Mouse (Mus musculus) mature B cell (primary cell): ENCODE data around the gene Smarca4.
"Not testable (repeated sequence)": the region's sequence is repeated elsewhere in the genome, so short reads cannot be mapped to it uniquely, and the experiment has no call there.

Experiments used
- in situ Hi-C: fragments of 300-500 bp; cut with MboI; formaldehyde crosslinking; loops from 2 replicates; pipeline ENCODE4 v1.14.3; 2019

The Smarca4 gene

GRCm38 (mm10) chr9:21662034-21662433, 46.1 kb downstream of the Smarca4 start:
- in situ Hi-C loops: no loop called here

GRCm38 (mm10) chr9:21668946-21669345, 53.0 kb downstream of the Smarca4 start:
- in situ Hi-C loops: no loop called here

- in situ Hi-C loops: no loop called here
These were observed 54.4 kb downstream of the Smarca4 start for GRCm38 (mm10) chr9:21670354-21670753.

GRCm38 (mm10) chr9:21671753-21672152, 55.8 kb downstream of the Smarca4 start:
- in situ Hi-C loops: no loop called here

GRCm38 (mm10) chr9:21677706-21678105, 61.7 kb downstream of the Smarca4 start:
- in situ Hi-C loops: no loop called here

- in situ Hi-C loops: no loop called here
These were observed 64.5 kb downstream of the Smarca4 start for GRCm38 (mm10) chr9:21680448-21680847.

GRCm38 (mm10) chr9:21682827-21683226, 66.9 kb downstream of the Smarca4 start:
- in situ Hi-C loops: no loop called here

- in situ Hi-C loops: no loop called here
These were observed 67.9 kb downstream of the Smarca4 start for GRCm38 (mm10) chr9:21683897-21684296.

DNA sequence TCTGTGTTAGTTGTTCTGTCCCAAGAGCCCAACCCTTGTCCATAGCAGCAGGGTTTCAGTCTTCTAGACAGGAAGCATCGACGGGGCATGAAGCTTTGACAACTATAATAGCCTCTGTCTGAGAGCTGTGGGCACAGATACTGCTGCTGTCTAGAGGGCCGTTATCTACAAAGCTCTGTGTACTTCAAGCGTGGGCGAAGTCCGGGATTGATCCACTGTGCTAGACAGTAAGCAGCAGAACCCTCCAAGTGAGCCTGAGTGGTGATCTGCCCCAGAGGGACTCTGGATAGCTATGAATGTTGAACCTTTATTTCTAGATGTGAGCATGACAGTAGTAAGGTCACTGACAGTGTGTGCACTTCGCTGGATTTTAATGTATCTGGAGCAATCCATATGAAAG, 72.6 kb downstream of the Smarca4 start:
- in situ Hi-C loops: no loop called here

- in situ Hi-C loops: no loop called here
These were observed 74.1 kb downstream of the Smarca4 start for GRCm38 (mm10) chr9:21690031-21690430.

- in situ Hi-C loops: no loop called here
These were observed 75.9 kb downstream of the Smarca4 start for GRCm38 (mm10) chr9:21691862-21692261.

DNA sequence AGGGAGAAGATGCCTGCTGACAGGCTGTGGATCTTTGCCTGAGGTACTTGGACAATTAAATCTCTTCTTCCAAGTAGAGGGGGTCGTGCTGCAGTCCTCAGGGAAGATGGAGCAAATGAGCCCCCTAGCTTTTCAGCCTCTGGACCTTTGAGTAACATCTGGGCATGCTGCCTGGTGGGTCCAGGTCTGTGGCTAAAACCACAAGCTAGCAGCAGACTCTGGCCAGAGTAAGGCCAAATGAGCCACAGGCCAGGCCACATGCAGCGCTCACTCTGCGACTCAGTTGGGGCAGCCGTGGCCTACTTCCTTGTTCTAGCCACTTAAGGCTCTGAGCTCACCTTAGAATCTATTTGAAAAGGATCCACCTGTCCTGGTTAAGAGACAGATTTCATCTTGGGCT, 76.5 kb downstream of the Smarca4 start:
- in situ Hi-C loops: no loop called here

DNA sequence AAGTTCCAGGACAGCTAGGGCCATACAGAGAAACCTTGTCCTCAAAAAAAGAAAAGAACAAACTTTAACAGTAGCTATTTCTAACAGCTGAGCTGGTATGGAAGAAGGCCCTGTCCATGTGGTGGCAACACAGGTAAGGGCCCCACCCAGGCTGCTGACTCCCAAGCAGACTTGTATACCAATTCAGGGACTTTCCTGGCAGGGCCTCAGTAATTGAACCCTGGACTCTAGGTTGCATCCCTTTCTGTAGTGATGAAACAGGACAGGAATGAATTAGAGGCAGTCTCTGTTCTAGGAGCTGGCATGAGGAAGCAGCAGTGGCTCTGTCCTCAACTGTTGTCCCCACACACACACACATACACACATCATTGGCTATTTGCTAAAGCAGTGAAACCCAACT, 78.1 kb downstream of the Smarca4 start:
- in situ Hi-C loops: no loop called here

DNA sequence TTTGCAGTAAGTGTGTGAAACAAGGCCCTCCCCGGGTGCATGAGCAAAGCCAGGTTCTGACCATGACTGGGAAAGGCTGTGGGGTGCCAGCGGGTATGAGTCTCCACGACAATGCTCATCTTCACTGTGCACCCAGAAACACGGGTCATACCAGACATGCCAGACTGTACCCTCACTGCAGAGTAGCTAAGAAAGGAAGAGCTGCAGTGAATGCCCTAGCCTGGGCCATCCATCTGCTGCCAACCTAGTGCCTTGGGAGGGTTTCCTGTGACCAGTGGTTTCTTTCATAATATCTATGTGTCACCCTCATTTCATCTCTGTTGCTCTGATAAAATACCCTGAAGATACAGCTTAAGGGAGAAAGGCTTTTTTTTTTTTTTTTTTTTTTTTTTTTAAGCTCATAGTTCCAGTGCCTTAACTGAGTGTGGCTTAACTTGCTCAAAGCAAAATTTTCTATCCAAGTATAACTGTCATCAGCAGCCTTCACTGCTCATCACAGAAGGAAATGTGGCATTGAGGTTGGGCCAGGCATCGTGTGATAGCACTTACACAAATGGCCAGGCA, 79.3 kb downstream of the Smarca4 start:
- in situ Hi-C loops: no loop called here

- in situ Hi-C loops: no loop called here
These were observed 81.2 kb downstream of the Smarca4 start for GRCm38 (mm10) chr9:21697121-21697520.

DNA sequence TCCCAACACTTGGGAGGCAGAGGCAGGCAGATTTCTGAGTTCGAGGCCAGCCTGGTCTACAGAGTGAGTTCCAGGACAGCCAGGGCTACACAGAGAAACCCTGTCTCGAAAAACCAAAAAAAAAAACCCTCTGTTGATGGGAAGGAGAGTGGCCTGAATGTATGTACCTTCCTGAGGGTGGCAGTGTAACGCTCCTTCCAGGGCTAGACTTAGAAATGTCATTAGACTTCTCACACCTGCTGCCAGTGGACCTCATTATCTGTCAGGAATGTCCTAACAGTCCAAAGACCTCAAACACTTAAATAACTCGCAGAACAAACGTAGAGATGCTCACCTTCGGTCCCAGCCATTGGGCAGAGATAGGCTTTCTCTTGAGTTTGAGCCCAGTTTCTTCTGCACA, 83.3 kb downstream of the Smarca4 start:
- in situ Hi-C loops: not testable (repeated sequence)

DNA sequence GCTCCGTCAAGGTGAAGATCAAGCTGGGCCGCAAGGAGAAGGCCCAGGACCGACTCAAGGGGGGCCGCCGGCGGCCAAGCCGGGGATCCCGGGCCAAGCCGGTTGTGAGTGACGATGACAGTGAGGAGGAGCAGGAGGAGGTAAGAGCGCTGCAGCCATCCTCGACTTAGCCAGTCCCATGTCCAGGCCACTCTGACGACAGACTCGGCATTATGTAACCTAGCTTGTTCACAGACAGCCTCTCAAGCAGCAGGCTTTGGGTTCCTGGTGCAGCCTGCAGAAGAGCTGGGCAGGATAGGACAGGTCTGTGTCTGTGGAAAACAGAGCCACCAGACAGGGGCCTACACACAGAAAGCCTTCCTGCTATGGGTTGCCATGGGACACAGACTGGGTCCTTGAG, 85.1 kb downstream of the Smarca4 start:
- in situ Hi-C loops: no loop called here

GRCm38 (mm10) chr9:21703494-21703893, 87.5 kb downstream of the Smarca4 start:
- in situ Hi-C loops: no loop called here

DNA sequence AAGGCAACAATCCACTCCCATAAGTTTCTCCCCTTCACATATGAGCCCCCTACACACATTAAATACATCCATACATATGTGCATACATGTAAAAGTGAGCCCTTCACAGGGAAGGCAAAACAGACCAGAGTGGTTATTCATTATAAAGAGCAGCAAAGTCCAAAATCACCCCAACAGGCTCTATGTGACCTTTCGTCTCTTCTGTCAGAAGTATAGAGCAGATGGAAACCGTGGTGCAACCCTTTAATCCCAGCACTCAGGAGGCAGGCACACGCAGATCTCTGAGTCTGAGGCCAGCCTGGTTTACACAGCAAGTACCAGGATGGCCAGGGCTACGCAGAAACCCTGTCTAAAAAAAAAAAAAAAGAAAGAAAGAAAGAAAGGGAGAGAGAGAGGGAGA, 90.1 kb downstream of the Smarca4 start:
- in situ Hi-C loops: no loop called here

DNA sequence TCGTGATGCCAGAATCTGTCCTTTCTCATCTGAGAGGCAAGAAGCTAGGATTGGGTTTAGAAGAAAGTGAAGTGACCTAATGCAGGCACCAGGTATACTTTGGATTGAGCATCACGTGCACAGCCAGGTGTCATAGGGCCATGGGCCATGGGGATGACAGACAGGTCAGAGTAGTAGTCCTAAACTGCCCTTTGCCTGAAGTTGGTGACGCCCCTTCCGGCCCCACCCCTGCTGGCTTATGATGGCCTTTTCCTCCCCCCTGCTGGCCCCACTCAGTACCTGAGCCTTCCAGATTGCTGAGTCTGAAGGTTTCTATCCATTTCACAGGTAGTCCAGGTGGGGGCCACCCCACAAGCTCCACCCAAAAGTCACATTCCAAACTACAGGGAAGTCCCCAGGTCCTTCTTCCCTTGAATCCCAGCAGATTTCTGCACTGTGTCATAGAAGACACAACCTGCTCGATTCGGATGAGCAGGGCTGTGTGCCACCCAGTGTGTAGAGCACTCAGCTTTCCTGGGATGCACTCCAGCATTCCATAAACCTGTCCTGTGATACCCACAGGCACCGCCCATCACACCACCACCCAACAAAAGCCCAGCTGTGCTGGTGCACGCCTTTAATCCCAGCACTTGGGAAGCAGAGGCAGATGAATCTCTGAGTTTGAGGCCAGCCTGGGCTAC, 90.8 kb downstream of the Smarca4 start:
- in situ Hi-C loops: no loop called here

GRCm38 (mm10) chr9:21709340-21709739, 93.4 kb downstream of the Smarca4 start:
- in situ Hi-C loops: no loop called here

GRCm38 (mm10) chr9:21715298-21715697, 99.3 kb downstream of the Smarca4 start:
- in situ Hi-C loops: no loop called here

GRCm38 (mm10) chr9:21717015-21717414, 101.0 kb downstream of the Smarca4 start:
- in situ Hi-C loops: no loop called here

DNA sequence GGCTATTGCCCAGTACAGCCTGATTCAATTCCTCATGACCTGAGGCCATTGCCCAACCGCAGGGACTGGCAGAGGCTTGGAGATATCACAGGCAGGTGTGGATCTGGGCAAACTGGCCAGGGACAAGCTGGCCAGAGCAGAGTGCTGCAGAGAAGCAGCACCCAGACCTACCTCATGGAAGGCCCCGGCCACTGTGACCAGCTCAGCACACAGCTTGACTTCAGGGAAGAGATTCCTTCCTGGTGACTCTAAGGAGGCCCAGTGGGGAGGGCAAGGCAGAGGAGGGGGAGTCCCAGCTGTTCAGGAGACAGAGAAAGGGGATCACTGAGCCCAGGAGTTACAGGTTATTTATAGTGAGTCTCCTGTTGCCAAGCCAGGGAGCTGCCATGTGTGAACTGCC, 105.1 kb downstream of the Smarca4 start:
- in situ Hi-C loops: no loop called here
